Mouse (Mus musculus) E14TG2a.4 (cell line): ENCODE measurements around the gene Ofcc1.

Source experiments
- H3K27me3 ChIP-seq: 2 replicates; pipeline ENCODE4 v1.6.1; 2014; ENCODE audit warnings: low read length, control low read depth; ENCODE audit not compliant: insufficient read depth
- H3K36me3 ChIP-seq: 2 replicates; pipeline ENCODE4 v1.6.1; 2014; ENCODE audit warnings: low read length, control low read depth; ENCODE audit not compliant: insufficient read depth
- H3K4me1 ChIP-seq: replicated peaks from 2 replicates; pipeline ENCODE4 v1.6.1; 2014; ENCODE audit warnings: low read depth, low read length, control low read depth
- H3K4me3 ChIP-seq: replicated peaks from 2 replicates; pipeline ENCODE4 v1.5.1; 2014; ENCODE audit warnings: mild to moderate bottlenecking, low read length
- H3K9me3 ChIP-seq: 2 replicates; pipeline ENCODE4 v1.6.1; 2014; ENCODE audit warnings: low read length, control low read depth
- CTCF ChIP-seq: conservative IDR thresholded peaks from 2 replicates; pipeline ENCODE4 v1.5.1; 2014; ENCODE audit warnings: low read length
- NANOG ChIP-seq: IDR thresholded peaks from 2 replicates; pipeline ENCODE4 v1.6.1; 2014; ENCODE audit warnings: borderline replicate concordance, low read length, mixed read lengths
- POU5F1 ChIP-seq: IDR thresholded peaks from 2 replicates; pipeline ENCODE4 v1.6.1; 2014; ENCODE audit warnings: low read length, borderline replicate concordance

The Ofcc1 gene

GRCm38 (mm10) chr13:40000236-40000635, 361.0 kb downstream of the Ofcc1 start:
- no peaks in the 10 kb centered on the region for H3K27me3 ChIP-seq
- no peak overlapping the region for H3K4me3 ChIP-seq
- H3K4me1 ChIP-seq: no peaks in the 10 kb centered on the region
- TF ChIP-seq CTCF (no peak), NANOG (no peak), POU5F1 (no peak)
- H3K9me3 ChIP-seq: no peaks in the 10 kb centered on the region
- H3K36me3 ChIP-seq: no peaks in the 10 kb centered on the region

- H3K4me1 ChIP-seq: no peaks in the 10 kb centered on the region
- TF ChIP-seq NANOG (no peak), CTCF (no peak), POU5F1 (no peak)
- no peaks in the 10 kb centered on the region for H3K27me3 ChIP-seq
- no peaks in the 10 kb centered on the region for H3K36me3 ChIP-seq
- H3K9me3 ChIP-seq: peaks cover 3% of the 10 kb centered on the region; the same call in 1 of the 2 replicates
- H3K4me3 ChIP-seq: no peak overlapping the region
These were observed 363.3 kb downstream of the Ofcc1 start for GRCm38 (mm10) chr13:39997901-39998300.

GRCm38 (mm10) chr13:39979294-39980061, 381.8 kb downstream of the Ofcc1 start:
- Histone ChIP-seq H3K36me3 (no peaks in the 10 kb centered on the region), H3K4me1 (no peaks in the 10 kb centered on the region), H3K9me3 (no peaks in the 10 kb centered on the region), H3K4me3 (no peak overlapping the region), H3K27me3 (no peaks in the 10 kb centered on the region)
- TF ChIP-seq POU5F1 (no peak), NANOG (no peak), CTCF (no peak)

- no peak for TF ChIP-seq CTCF
- no peak for TF ChIP-seq POU5F1
- TF ChIP-seq NANOG: no peak
- Histone ChIP-seq H3K4me1 (no peaks in the 10 kb centered on the region), H3K27me3 (no peaks in the 10 kb centered on the region), H3K9me3 (peaks cover 6% of the 10 kb centered on the region; the same call in 1 of the 2 replicates), H3K4me3 (no peak overlapping the region), H3K36me3 (no peaks in the 10 kb centered on the region)
These were observed 392.8 kb downstream of the Ofcc1 start for GRCm38 (mm10) chr13:39968349-39969016.

GRCm38 (mm10) chr13:39957226-39957625, 404.0 kb downstream of the Ofcc1 start:
- TF ChIP-seq POU5F1 (no peak), CTCF (peak; percentile 35)

GRCm38 (mm10) chr13:39956017-39956416, 405.2 kb downstream of the Ofcc1 start:
- Histone ChIP-seq H3K36me3 (no peaks in the 10 kb centered on the region), H3K4me3 (no peak overlapping the region), H3K27me3 (no peaks in the 10 kb centered on the region), H3K9me3 (no peaks in the 10 kb centered on the region), H3K4me1 (no peaks in the 10 kb centered on the region)
- no peak for TF ChIP-seq POU5F1
- TF ChIP-seq NANOG: no peak
- TF ChIP-seq CTCF: no peak

More at GRCm38 (mm10) chr13:39957226-39957625, 404.0 kb downstream of the Ofcc1 start:
- Histone ChIP-seq H3K9me3 (no peaks in the 10 kb centered on the region), H3K4me3 (no peak overlapping the region), H3K36me3 (no peaks in the 10 kb centered on the region), H3K27me3 (no peaks in the 10 kb centered on the region), H3K4me1 (no peaks in the 10 kb centered on the region)
